Mouse (Mus musculus): Measurements from ENCODE around the gene Ctbp2.

DNA sequence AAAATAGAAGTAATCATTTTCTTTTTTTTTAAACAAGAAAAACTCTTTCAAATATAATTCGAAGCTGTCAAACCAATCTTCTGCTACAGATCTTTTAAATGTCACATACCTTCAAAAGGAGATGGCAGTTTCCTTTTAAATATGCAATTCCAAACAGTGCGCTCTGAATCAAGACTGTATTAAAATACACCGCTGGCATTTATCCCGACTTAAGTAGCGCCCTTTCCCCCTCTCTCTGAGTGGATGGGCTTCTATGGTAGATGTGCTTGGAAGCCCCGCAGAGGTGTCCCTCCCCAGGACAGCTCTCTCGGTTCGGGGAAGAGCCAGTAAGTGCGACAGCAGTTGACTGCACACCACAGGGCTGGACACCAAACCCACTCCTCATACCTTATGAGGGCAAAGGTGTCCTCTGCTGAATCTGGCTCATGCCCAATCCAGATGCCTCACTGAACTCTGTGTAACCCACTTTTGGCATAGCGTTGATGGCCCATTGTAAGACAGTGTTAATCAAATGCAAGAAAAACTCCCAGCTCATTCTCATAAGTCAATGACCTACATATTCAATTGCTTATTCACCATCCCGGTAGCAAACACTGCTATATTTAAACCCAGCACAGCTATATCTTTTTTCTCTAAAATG, 34.4 kb downstream of the Ctbp2 start:
- TF ChIP-seq CTCF (IDR thresholded peaks at IDR 0.05; ENCODE audit: low read depth) (no peak), EP300 (IDR thresholded peaks at IDR 0.05; ENCODE audit: low read depth) (no peak)
